Mouse (Mus musculus): ENCODE measurements at regions not wholly inside any gene's neighbourhood (a gene's known extent, or its start where the extent isn't known, plus 50 kb on each side); places are given as distances from the start of the nearest gene placed in this dataset.

DNA sequence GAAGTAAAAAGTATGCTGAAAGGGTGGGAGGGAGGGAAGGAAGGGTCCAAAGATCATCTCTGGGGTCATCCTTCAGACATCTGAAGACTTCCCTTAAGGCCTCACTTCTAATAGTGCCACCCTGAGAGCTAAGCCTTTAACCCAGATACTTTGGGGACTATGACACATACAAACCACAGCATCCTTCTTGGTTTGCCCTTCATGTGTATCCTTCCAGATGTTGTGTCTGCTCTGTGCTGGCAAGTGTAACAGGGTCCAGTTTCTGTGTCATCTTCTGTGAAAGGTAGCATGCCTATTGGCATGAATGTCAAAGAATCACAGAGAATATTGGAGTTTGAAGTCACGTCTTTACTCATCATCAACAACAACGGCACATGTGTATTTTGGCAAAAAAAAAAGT lies 98.2 kb upstream of the Trim52 start:
- no peak overlapping the region for H3K4me3 ChIP-seq (ENCODE audit: low read length)
- no peaks in the 10 kb centered on the region for H3K9me3 ChIP-seq (ENCODE audit: control insufficient read depth, low read length)
- WGBS: 78% methylated on average over 2 of the region's 2 CpGs
- no peak overlapping the region for H3K9ac ChIP-seq (ENCODE audit: low read depth, low read length)
- no peaks in the 10 kb centered on the region for H3K27me3 ChIP-seq (replicated peaks; ENCODE audit: control insufficient read depth, insufficient read depth, low read length)
- no peaks in the 10 kb centered on the region for H3K36me3 ChIP-seq (ENCODE audit: control insufficient read depth, insufficient read depth, low read length)
- H3K27ac ChIP-seq (ENCODE audit: low read length): no peak overlapping the region
- H3K4me2 ChIP-seq (ENCODE audit: low read depth, low read length): no peak overlapping the region
- ATAC-seq: no peak
- H3K4me1 ChIP-seq (ENCODE audit: control insufficient read depth, insufficient read depth, low read length): no peaks in the 10 kb centered on the region

DNA sequence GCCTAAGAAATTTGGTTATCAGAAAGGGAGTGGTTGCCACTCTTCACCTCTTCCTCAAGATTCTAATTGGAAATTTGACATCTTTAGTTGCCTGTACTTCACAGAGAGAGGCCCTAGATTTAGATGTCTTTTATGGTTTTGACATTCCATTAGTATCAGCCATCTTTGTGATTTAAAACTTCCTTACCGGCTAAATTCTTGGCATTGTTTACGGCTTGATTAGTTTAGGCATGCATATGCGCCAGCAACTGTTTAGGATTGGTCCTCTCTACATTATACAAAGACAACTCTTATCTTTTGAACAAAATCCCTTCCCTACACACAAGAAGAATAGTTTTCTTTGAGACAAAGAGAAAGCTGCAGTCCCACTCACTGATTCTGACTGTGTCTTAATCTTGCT lies 97.0 kb upstream of the Trim52 start:
- Histone ChIP-seq H3K4me2 (ENCODE audit: low read depth, low read length) (no peak overlapping the region), H3K4me1 (ENCODE audit: control insufficient read depth, insufficient read depth, low read length) (no peaks in the 10 kb centered on the region), H3K9me3 (ENCODE audit: control insufficient read depth, low read length) (no peaks in the 10 kb centered on the region), H3K4me3 (ENCODE audit: low read length) (no peak overlapping the region), H3K9ac (ENCODE audit: low read depth, low read length) (no peak overlapping the region), H3K27me3 (replicated peaks; ENCODE audit: control insufficient read depth, insufficient read depth, low read length) (no peaks in the 10 kb centered on the region), H3K36me3 (ENCODE audit: control insufficient read depth, insufficient read depth, low read length) (no peaks in the 10 kb centered on the region), H3K27ac (ENCODE audit: low read length) (no peak overlapping the region)
- WGBS: 60% methylated on average over 3 of the region's 3 CpGs
- no peak for ATAC-seq

DNA sequence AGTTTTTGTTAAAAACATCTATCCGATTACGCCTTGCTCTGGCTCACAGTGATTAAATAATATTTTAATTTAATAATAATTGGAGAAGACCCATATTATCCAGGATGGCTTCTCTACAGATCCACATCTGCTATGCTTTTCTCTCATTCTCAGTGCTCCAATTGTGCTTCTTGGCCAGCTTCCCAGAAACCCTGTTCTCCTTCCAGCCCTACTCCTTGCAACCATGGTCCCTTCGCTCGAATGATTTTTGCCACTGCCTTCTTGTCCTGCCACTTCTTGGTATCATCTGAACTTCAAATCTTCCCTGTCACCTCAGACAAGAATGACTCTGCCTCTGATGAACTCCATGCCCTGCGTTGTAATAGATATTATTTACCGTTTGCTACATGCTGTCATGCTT lies 95.0 kb upstream of the Trim52 start:
- Histone ChIP-seq H3K4me2 (ENCODE audit: low read depth, low read length) (no peak overlapping the region), H3K9me3 (ENCODE audit: control insufficient read depth, low read length) (no peaks in the 10 kb centered on the region), H3K9ac (ENCODE audit: low read depth, low read length) (no peak overlapping the region), H3K27ac (ENCODE audit: low read length) (no peak overlapping the region), H3K4me3 (ENCODE audit: low read length) (no peak overlapping the region), H3K4me1 (ENCODE audit: control insufficient read depth, insufficient read depth, low read length) (no peaks in the 10 kb centered on the region), H3K36me3 (ENCODE audit: control insufficient read depth, insufficient read depth, low read length) (no peaks in the 10 kb centered on the region), H3K27me3 (replicated peaks; ENCODE audit: control insufficient read depth, insufficient read depth, low read length) (no peaks in the 10 kb centered on the region)
- 90% methylated on average over 6 of the region's 6 CpGs for WGBS
- ATAC-seq: no peak

DNA sequence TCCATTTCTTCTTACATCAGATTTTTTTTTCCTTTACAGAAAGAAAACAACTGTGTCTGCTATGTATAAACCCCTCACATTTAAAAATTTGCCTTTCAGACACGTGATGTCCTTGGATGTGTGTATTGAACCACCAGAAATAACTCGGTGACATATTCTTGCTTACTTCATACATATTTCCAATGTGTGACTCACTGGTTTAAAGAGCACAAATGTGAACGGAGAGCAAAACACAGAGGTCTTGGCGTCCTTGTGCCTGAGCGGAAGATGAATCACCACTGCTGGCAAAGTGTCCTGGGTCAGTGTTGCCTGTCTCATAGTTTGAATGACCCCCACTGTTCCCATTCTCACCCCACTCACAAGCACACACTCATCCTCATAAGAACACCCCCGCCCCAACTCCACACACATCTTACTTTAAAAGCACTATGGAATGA lies 94.0 kb upstream of the Trim52 start:
- no peak overlapping the region for H3K4me3 ChIP-seq (ENCODE audit: low read length)
- no peaks in the 10 kb centered on the region for H3K36me3 ChIP-seq (ENCODE audit: control insufficient read depth, insufficient read depth, low read length)
- no peak overlapping the region for H3K27ac ChIP-seq (ENCODE audit: low read length)
- ATAC-seq: peak; percentile 26; the same call in 1 of the 2 replicates
- 62% methylated on average over 6 of the region's 6 CpGs for WGBS
- no peaks in the 10 kb centered on the region for H3K9me3 ChIP-seq (ENCODE audit: control insufficient read depth, low read length)
- no peaks in the 10 kb centered on the region for H3K4me1 ChIP-seq (ENCODE audit: control insufficient read depth, insufficient read depth, low read length)
- no peak overlapping the region for H3K9ac ChIP-seq (ENCODE audit: low read depth, low read length)
- no peak overlapping the region for H3K4me2 ChIP-seq (ENCODE audit: low read depth, low read length)
- no peaks in the 10 kb centered on the region for H3K27me3 ChIP-seq (replicated peaks; ENCODE audit: control insufficient read depth, insufficient read depth, low read length)

DNA sequence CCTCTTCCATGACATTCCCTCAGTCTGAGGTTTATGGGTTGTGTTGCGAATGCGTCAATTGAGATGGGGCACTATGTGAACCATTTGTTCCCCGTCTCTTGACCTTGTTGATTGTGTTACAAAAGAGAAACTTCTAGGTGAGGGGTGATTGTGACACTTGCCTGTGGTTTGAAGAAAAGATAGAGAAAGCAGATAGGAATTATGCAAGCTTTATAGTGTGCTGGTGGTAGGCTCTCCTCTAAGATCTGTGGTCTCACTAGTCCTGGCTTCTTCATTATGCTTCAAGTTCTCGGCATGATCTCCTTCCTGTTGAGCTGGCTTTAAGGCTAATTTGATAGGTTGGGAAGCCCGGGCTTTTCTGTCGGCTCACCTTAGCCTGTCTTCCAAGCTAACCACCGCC lies 83.2 kb upstream of the Trim52 start:
- no peak overlapping the region for H3K27ac ChIP-seq (ENCODE audit: low read length)
- H3K27me3 ChIP-seq (replicated peaks; ENCODE audit: control insufficient read depth, insufficient read depth, low read length): no peaks in the 10 kb centered on the region
- 90% methylated on average over 7 of the region's 7 CpGs for WGBS
- H3K4me3 ChIP-seq (ENCODE audit: low read length): no peak overlapping the region
- no peak overlapping the region for H3K4me2 ChIP-seq (ENCODE audit: low read depth, low read length)
- H3K9ac ChIP-seq (ENCODE audit: low read depth, low read length): no peak overlapping the region
- no peak for ATAC-seq
- H3K36me3 ChIP-seq (ENCODE audit: control insufficient read depth, insufficient read depth, low read length): no peaks in the 10 kb centered on the region
- H3K4me1 ChIP-seq (ENCODE audit: control insufficient read depth, insufficient read depth, low read length): no peaks in the 10 kb centered on the region
- H3K9me3 ChIP-seq (ENCODE audit: control insufficient read depth, low read length): no peaks in the 10 kb centered on the region

DNA sequence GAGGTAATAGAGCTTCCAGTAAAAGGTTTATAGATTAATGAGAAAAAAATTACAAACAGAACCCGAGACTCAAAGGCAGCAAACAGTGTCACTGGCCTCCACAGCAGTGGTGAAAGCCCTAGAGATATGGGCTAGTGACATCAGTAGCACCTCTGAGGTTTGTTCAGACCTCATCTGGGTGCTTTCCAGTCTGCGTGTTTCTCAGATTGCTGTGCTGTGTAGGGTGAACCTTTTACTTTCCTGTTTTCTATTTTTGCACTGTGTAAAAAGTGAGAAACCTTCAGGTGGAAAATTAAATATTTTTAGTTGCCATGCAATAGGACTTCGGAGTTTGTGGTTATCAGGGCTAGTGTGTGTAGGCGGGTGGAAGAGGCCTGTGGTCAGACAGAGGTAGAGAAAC lies 79.2 kb upstream of the Trim52 start:
- Histone ChIP-seq H3K27me3 (replicated peaks; ENCODE audit: control insufficient read depth, insufficient read depth, low read length) (no peaks in the 10 kb centered on the region), H3K4me1 (ENCODE audit: control insufficient read depth, insufficient read depth, low read length) (no peaks in the 10 kb centered on the region), H3K4me2 (ENCODE audit: low read depth, low read length) (no peak overlapping the region), H3K4me3 (ENCODE audit: low read length) (no peak overlapping the region), H3K9me3 (ENCODE audit: control insufficient read depth, low read length) (0 out of 2 replicates have a peak, but pooled peaks cover 4% of the 10 kb centered on the region), H3K36me3 (ENCODE audit: control insufficient read depth, insufficient read depth, low read length) (no peaks in the 10 kb centered on the region), H3K27ac (ENCODE audit: low read length) (no peak overlapping the region), H3K9ac (ENCODE audit: low read depth, low read length) (no peak overlapping the region)
- ATAC-seq: no peak
- WGBS: 81% methylated on average over 4 of the region's 4 CpGs

DNA sequence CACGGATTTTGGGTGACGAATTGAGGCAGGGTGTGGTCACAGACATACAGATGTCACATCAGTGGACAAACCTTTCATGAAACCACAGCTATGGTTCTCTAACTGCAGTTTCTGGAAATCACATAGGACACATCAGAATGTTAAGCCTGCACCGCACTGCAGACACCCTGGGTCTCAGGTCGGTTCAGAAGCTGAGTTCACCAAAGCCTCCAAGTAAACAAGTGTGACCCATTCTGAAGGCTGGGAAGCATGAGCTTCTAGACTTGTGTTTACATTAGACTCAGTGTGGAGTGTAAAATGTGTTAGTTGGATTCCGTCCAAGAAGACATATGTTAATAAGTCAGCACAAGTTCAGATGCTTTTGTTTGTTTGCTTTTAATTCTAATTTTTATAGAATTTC lies 78.3 kb upstream of the Trim52 start:
- no peaks in the 10 kb centered on the region for H3K27me3 ChIP-seq (replicated peaks; ENCODE audit: control insufficient read depth, insufficient read depth, low read length)
- peak; percentile 44; the same call in 1 of the 2 replicates for ATAC-seq
- no peaks in the 10 kb centered on the region for H3K36me3 ChIP-seq (ENCODE audit: control insufficient read depth, insufficient read depth, low read length)
- 0 out of 2 replicates have a peak, but pooled peaks cover 4% of the 10 kb centered on the region for H3K9me3 ChIP-seq (ENCODE audit: control insufficient read depth, low read length)
- no peak overlapping the region for H3K9ac ChIP-seq (ENCODE audit: low read depth, low read length)
- H3K4me3 ChIP-seq (ENCODE audit: low read length): no peak overlapping the region
- no peak overlapping the region for H3K27ac ChIP-seq (ENCODE audit: low read length)
- no peaks in the 10 kb centered on the region for H3K4me1 ChIP-seq (ENCODE audit: control insufficient read depth, insufficient read depth, low read length)
- WGBS: 64% methylated on average over 5 of the region's 5 CpGs
- H3K4me2 ChIP-seq (ENCODE audit: low read depth, low read length): no peak overlapping the region

DNA sequence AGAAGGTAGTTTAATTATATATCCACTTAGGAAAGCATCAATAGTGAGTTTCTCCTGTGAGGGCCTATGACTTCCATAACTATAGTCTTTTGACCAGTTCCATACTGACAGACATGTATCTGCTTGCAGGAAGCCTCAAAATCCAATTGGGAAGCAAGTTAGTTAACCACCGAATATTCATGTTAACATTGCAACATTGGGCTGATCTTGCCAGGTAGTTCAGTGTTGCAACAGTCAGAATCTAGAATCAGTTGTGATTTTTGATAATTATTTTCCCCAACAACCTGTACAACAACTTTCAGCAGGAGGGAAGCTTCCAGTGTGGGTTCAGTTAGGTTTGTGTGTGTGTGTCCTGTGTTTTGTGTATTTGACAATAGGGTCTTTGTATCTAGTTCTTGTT lies 74.9 kb upstream of the Trim52 start:
- H3K4me2 ChIP-seq (ENCODE audit: low read depth, low read length): no peak overlapping the region
- 98% methylated on average over 1 of the region's 1 CpGs for WGBS

DNA sequence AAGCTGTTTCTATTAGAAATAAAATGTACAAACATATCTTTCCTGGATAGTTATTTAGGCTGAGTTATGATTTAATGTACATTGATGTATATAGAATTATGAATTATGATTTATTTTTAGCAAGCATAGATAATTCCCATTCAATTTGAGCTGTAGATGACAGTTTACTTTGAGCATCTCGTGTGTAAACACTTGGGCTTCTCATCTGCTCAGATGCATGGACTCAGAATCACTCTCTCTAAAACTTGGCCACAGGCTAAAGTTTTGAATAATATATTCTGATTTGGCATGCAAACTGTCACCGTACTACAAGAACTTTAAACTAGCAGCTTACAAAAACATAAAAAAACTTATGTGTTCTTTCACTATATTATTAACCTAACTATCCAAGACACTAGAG lies 72.2 kb upstream of the Trim52 start:
- no peak for ATAC-seq
- H3K36me3 ChIP-seq (ENCODE audit: control insufficient read depth, insufficient read depth, low read length): no peaks in the 10 kb centered on the region
- H3K9me3 ChIP-seq (ENCODE audit: control insufficient read depth, low read length): no peaks in the 10 kb centered on the region
- no peak overlapping the region for H3K27ac ChIP-seq (ENCODE audit: low read length)
- no peak overlapping the region for H3K9ac ChIP-seq (ENCODE audit: low read depth, low read length)
- H3K4me2 ChIP-seq (ENCODE audit: low read depth, low read length): no peak overlapping the region
- no peaks in the 10 kb centered on the region for H3K4me1 ChIP-seq (ENCODE audit: control insufficient read depth, insufficient read depth, low read length)
- 60% methylated on average over 2 of the region's 2 CpGs for WGBS
- H3K27me3 ChIP-seq (replicated peaks; ENCODE audit: control insufficient read depth, insufficient read depth, low read length): no peaks in the 10 kb centered on the region
- H3K4me3 ChIP-seq (ENCODE audit: low read length): no peak overlapping the region

More for the DNA sequence above, 74.9 kb upstream of the Trim52 start:
- no peak overlapping the region for H3K27ac ChIP-seq (ENCODE audit: low read length)
- H3K4me3 ChIP-seq (ENCODE audit: low read length): no peak overlapping the region
- no peak for ATAC-seq
- H3K27me3 ChIP-seq (replicated peaks; ENCODE audit: control insufficient read depth, insufficient read depth, low read length): no peaks in the 10 kb centered on the region
- H3K4me1 ChIP-seq (ENCODE audit: control insufficient read depth, insufficient read depth, low read length): no peaks in the 10 kb centered on the region
- no peak overlapping the region for H3K9ac ChIP-seq (ENCODE audit: low read depth, low read length)
- H3K36me3 ChIP-seq (ENCODE audit: control insufficient read depth, insufficient read depth, low read length): no peaks in the 10 kb centered on the region
- H3K9me3 ChIP-seq (ENCODE audit: control insufficient read depth, low read length): 0 out of 2 replicates have a peak, but pooled peaks cover 4% of the 10 kb centered on the region

DNA sequence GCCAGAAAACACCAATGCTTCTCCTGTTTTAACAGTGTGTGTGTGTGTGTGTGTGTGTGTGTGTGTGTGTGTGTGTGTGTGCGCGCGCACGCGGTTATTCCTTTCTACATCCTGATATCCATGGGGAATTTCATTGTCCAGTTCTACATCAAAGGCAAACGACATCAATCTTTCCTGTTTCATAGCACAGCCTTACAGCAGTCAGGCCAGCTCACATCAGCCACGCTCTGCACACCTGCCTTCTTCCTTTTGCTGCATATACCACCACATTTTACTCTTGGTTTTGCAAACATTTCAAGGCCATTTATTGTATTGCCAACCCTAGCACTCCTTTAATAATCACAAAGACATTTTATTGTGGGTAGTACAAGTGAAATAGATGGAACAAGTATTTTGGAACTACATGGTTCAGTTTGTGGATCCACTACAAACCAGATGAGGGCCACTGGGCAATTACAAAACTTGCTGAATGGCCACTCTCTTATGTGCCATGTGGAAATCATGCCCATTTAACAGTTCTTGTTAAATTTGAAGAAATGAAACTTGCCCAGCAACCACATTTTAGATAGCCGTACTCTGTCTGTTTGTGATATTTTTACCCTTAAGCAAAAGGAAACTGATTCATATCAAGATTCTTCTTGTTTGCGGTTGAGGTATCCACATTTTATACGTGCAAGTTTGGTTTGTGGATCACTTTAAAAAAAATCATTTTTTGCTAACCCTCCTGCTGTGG lies 70.9 kb upstream of the Trim52 start:
- no peaks in the 10 kb centered on the region for H3K4me1 ChIP-seq (ENCODE audit: control insufficient read depth, insufficient read depth, low read length)
- no peaks in the 10 kb centered on the region for H3K9me3 ChIP-seq (ENCODE audit: control insufficient read depth, low read length)
- H3K4me2 ChIP-seq (ENCODE audit: low read depth, low read length): no peak overlapping the region
- H3K36me3 ChIP-seq (ENCODE audit: control insufficient read depth, insufficient read depth, low read length): no peaks in the 10 kb centered on the region
- no peak for ATAC-seq
- no peak overlapping the region for H3K27ac ChIP-seq (ENCODE audit: low read length)
- WGBS: 79% methylated on average over 10 of the region's 10 CpGs
- no peak overlapping the region for H3K9ac ChIP-seq (ENCODE audit: low read depth, low read length)
- no peaks in the 10 kb centered on the region for H3K27me3 ChIP-seq (replicated peaks; ENCODE audit: control insufficient read depth, insufficient read depth, low read length)
- no peak overlapping the region for H3K4me3 ChIP-seq (ENCODE audit: low read length)
